Mouse (Mus musculus) hindbrain, embryonic 12.5 days (tissue): ENCODE measurements around the gene Gpr89. TPM values are rescaled to one million over a fixed set of nuclear protein-coding genes. Genes with fewer than 3 reads are reported as not detected.

Experiments
- ATAC-seq: fragments of 200-750 bp; cut with Nextera tagmentation; 2 replicates; pipeline ENCODE4 v1.8.0; 2017; ENCODE audit warnings: moderate TSS enrichment; ENCODE audit not compliant: low FRiP score
- H3K27ac ChIP-seq: fragments of 300-500 bp; sonication (generic); 2 replicates; pipeline ENCODE4 v1.5.1; 2016; ENCODE audit warnings: mild to moderate bottlenecking
- H3K27me3 ChIP-seq: fragments of 300-500 bp; sonication (generic); 2 replicates; pipeline ENCODE4 v1.6.1; 2016; ENCODE audit warnings: mild to moderate bottlenecking
- H3K36me3 ChIP-seq: fragments of 300-500 bp; sonication (generic); 2 replicates; pipeline ENCODE4 v1.6.1; 2016; ENCODE audit warnings: mild to moderate bottlenecking
- H3K4me1 ChIP-seq: fragments of 300-500 bp; sonication (generic); 2 replicates; pipeline ENCODE4 v1.6.1; 2016
- H3K4me2 ChIP-seq: fragments of 300-500 bp; sonication (generic); replicated peaks from 2 replicates; pipeline ENCODE4 v1.6.1; 2016; ENCODE audit warnings: mild to moderate bottlenecking
- H3K4me3 ChIP-seq: fragments of 300-500 bp; sonication (generic); 2 replicates; pipeline ENCODE4 v1.5.1; 2016; ENCODE audit warnings: mild to moderate bottlenecking
- H3K9ac ChIP-seq: fragments of 300-500 bp; sonication (generic); 2 replicates; pipeline ENCODE4 v1.6.1; 2016; ENCODE audit warnings: mild to moderate bottlenecking, moderate library complexity
- H3K9me3 ChIP-seq: fragments of 300-500 bp; sonication (generic); replicated peaks from 2 replicates; pipeline ENCODE4 v1.6.1; 2016; ENCODE audit warnings: mild to moderate bottlenecking
- WGBS: fragments of 180-500 bp; shearing (Covaris S2); methylation state at CpG from one replicate; pipeline ENCODE4 v1.1.7; 2016; 5-methylcytosine and 5-hydroxymethylcytosine counted together
- polyA plus RNA-seq: library from polyadenylated mRNA; unstranded; fragments of >200 nt; fragmentation: Nextera tagmentation; extraction: Ambion mirVana; gene quantifications from 2 replicates; pipeline ENCODE4 v1.2.1, GENCODE M21; 2016

Gene Gpr89
- polyA plus RNA-seq, 1 experiment from 2014 or later: 44.5 TPM

DNA sequence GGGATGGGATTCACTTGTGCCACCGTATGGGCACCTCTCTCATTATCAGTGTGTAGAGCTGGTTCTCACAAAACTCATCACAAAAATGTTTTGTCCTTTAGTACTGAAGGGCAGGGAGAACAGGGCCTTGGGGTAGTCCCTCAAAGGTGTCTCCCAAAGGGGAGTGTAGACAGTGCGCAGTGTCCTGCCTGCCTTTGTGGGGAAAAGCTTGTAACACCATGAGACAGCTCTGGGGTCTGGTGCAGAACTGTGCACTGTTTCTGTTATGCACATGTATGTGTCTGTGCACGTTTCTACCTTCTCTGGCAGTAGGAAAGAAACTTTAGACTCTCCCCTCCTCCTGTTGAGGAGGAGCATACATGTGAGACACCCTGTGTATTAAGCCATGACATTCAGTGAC, 37.3 kb downstream of the Gpr89 start:
- ATAC-seq: no peak

DNA sequence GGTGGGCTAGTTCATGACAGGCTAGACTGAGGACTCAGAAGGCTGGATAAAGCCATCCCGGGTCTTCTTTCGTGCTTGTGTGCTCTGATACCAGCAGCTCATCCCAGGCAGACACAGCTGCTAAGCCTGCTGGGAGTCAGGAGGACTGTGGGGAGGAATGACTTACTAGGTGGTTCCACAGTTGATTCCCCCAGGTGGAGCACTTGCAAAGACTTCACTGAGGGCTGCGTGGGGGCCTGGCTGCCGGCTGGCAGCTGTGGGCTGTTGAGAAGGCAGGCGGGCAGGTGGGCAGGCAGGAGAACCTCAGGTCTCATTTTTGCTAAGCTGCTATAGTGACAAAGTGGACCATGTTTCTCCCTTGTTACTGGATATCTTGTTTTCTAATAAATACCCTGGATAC, 44.6 kb downstream of the Gpr89 start:
- no peak for ATAC-seq
- Histone ChIP-seq H3K9ac (no peak overlapping the region), H3K27me3 (no peaks in the 10 kb centered on the region), H3K9me3 (no peaks in the 10 kb centered on the region), H3K4me3 (no peak overlapping the region), H3K4me1 (no peaks in the 10 kb centered on the region), H3K36me3 (no peaks in the 10 kb centered on the region), H3K27ac (no peak overlapping the region), H3K4me2 (no peak overlapping the region)
- 91% methylated on average over 5 of the region's 5 CpGs for WGBS

More for the DNA sequence above, 37.3 kb downstream of the Gpr89 start:
- no peak overlapping the region for H3K9ac ChIP-seq
- peaks cover 48% of the 10 kb centered on the region for H3K36me3 ChIP-seq
- H3K4me2 ChIP-seq: no peak overlapping the region
- no peak overlapping the region for H3K4me3 ChIP-seq
- no peaks in the 10 kb centered on the region for H3K27me3 ChIP-seq
- no peaks in the 10 kb centered on the region for H3K4me1 ChIP-seq
- H3K27ac ChIP-seq: no peak overlapping the region
- 96% methylated on average over 3 of the region's 3 CpGs for WGBS
- no peaks in the 10 kb centered on the region for H3K9me3 ChIP-seq

DNA sequence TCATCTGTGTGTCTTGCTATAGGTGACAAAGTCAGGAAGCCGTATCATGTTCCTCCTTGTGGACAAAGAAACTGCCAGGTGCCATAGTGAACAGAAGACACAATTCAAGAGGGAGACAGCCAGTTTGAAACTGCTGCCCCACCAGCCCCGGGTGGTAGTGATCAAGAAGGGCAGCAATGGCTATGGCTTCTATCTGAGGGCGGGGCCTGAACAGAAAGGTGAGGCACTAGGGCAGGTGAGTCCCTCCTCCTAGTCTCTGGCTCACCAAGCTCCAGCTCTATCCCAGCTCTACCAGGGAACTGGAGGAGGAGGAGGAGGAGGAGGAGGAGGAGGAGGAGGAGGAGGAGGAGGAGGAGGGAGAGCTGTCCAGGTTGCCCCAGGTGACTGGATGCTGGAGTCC, 49.3 kb downstream of the Gpr89 start:
- ATAC-seq: no peak
- Histone ChIP-seq H3K4me1 (no peaks in the 10 kb centered on the region), H3K27me3 (no peaks in the 10 kb centered on the region), H3K9me3 (no peaks in the 10 kb centered on the region), H3K36me3 (no peaks in the 10 kb centered on the region), H3K9ac (no peak overlapping the region), H3K27ac (no peak overlapping the region), H3K4me3 (no peak overlapping the region), H3K4me2 (no peak overlapping the region)
- WGBS: 72% methylated on average over 3 of the region's 3 CpGs

DNA sequence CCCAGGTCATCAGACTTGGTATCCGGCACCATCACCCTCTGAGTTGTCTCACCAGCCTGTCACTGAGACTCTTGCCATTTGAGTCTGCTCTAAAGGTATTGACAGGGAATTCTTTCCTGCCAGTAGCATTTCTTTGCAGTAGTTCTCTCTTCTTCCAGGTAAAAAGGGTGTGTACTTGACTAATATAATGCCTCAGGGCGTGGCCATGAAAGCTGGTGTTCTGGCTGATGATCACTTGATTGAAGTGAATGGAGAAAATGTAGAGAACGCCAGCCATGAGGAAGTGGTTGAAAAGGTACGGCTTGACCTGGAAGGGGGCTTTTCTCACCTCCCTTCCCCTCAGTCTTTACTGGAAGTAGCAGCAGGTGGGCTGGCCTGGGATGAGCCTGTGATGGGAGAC, 50.8 kb downstream of the Gpr89 start:
- Histone ChIP-seq H3K4me1 (no peaks in the 10 kb centered on the region), H3K36me3 (no peaks in the 10 kb centered on the region), H3K4me2 (no peak overlapping the region), H3K27me3 (no peaks in the 10 kb centered on the region), H3K27ac (no peak overlapping the region), H3K4me3 (no peak overlapping the region), H3K9ac (no peak overlapping the region), H3K9me3 (no peaks in the 10 kb centered on the region)
- ATAC-seq: no peak
- WGBS: 89% methylated on average over 4 of the region's 4 CpGs

DNA sequence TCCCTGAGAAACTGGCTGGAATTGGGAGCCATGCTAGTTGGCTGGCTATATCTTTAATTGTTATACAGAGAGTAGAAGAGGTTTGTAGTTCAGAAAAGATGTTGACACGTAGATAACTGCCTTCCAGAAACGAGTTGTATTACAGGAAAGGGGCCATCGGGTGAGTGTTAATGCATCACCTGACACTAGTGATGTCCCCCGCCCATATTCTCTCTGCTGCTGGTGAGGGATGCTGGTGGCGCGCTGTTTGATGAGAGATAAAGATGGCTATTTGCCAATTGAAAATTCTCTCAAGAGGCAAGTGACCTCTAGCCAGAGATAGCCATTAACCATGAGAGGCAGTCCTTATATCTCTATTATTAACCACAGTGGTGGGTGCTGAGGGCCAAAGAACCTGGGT, 52.6 kb downstream of the Gpr89 start:
- H3K27ac ChIP-seq: no peak overlapping the region
- H3K36me3 ChIP-seq: no peaks in the 10 kb centered on the region
- 0 out of 2 replicates have a peak, but pooled peaks cover under 1% of the 10 kb centered on the region for H3K4me1 ChIP-seq
- no peak overlapping the region for H3K4me3 ChIP-seq
- H3K9ac ChIP-seq: no peak overlapping the region
- H3K4me2 ChIP-seq: no peak overlapping the region
- H3K27me3 ChIP-seq: no peaks in the 10 kb centered on the region
- 83% methylated on average over 6 of the region's 6 CpGs for WGBS
- no peak for ATAC-seq
- no peaks in the 10 kb centered on the region for H3K9me3 ChIP-seq

DNA sequence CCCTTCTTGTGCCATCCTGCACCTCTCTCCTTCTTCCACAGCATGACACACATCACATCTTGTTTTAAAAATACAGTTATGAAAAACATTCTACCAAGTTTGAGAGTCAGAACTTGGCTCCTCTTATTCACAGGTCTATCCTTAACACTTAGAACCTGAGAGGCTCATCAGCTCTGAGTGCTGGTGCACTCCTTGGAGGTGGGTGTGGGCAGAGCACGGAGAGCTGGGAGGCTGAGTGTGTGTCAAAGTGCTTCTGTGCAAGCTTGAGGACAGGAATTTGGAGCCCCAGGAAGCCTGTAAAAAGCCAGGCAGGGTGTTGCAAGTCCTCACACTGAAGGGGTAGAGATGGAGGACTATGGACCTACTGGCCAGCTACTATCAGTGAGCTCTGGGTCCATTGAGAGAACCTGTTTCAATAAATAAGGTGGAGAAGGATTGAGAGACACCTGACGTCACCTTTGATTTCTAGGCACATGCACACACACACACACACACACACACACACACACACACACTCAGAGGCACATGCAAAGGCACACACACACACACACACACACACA, 55.9 kb downstream of the Gpr89 start:
- Histone ChIP-seq H3K27me3 (no peaks in the 10 kb centered on the region), H3K4me2 (no peak overlapping the region), H3K4me1 (0 out of 2 replicates have a peak, but pooled peaks cover 2% of the 10 kb centered on the region), H3K9ac (no peak overlapping the region), H3K36me3 (no peaks in the 10 kb centered on the region), H3K4me3 (no peak overlapping the region), H3K9me3 (no peaks in the 10 kb centered on the region), H3K27ac (no peak overlapping the region)
- no peak for ATAC-seq
- WGBS: 88% methylated on average over 2 of the region's 2 CpGs

DNA sequence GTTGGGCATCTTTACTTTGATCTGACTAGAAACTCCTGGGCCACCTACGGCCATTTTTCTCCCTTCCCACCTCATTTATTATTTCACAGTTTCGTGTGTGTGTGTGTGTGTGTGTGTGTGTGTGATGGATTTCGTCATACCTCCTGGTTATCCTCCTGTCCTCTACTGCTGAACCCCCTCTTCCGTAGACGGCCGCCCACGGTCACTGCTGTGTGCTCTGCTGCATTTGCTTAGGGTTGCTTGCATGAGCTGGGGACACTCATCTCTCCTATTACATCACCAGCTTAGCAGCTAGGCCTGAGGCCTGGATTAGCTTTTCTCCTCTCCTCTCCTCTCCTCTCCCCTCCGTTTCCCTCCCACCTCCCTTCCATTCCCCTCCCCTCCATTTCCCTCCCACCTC, 56.7 kb downstream of the Gpr89 start:
- no peak overlapping the region for H3K9ac ChIP-seq
- H3K9me3 ChIP-seq: no peaks in the 10 kb centered on the region
- H3K4me3 ChIP-seq: no peak overlapping the region
- 82% methylated on average over 7 of the region's 8 CpGs for WGBS
- H3K27me3 ChIP-seq: no peaks in the 10 kb centered on the region
- H3K36me3 ChIP-seq: no peaks in the 10 kb centered on the region
- H3K4me1 ChIP-seq: 0 out of 2 replicates have a peak, but pooled peaks cover 2% of the 10 kb centered on the region
- no peak for ATAC-seq
- H3K27ac ChIP-seq: no peak overlapping the region
- H3K4me2 ChIP-seq: no peak overlapping the region

DNA sequence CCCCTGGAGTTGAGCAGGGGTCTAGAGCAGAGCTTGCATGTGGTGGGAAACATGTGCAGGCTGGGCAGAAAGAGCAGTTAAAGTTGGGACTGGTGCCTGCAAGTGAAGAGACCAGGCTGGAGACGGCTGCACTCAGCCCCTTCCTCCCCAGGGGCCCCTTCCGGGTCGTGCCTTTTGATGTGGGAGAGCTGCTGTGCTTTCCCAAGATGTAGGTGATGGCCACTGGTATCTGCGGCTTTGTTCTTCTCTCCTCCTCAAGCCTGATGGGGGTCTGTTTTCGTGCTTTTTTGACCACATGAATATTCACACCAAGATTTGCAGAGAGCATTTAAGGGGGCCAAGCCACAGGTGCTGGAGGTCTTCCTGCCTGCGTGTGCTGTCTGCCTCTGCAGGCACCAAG, 57.5 kb downstream of the Gpr89 start:
- 33% methylated on average over 6 of the region's 6 CpGs for WGBS
- H3K9ac ChIP-seq: no peak overlapping the region

DNA sequence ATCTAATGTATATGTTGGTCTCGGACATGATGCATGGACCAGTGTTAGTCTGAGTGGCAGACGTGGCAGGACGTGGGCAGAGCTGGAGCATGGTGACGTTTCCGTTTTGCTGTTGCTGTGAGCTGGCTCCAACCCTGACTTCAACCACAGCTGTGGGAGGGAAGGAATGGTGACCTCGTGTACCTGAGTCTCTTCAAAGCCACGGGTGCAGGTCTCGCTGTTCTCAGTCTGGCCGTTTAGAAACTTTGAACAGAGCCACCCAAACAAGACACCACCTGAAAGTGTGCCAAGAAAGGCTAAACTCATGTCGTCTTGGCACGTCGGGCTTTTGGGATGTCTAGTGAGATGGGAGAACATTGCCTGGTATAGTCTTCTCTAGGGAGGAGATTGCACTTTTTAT, 58.2 kb downstream of the Gpr89 start:
- Histone ChIP-seq H3K27me3 (no peaks in the 10 kb centered on the region), H3K9me3 (no peaks in the 10 kb centered on the region), H3K36me3 (no peaks in the 10 kb centered on the region), H3K4me3 (no peak overlapping the region), H3K9ac (no peak overlapping the region), H3K4me1 (0 out of 2 replicates have a peak, but pooled peaks cover 2% of the 10 kb centered on the region), H3K4me2 (no peak overlapping the region), H3K27ac (no peak overlapping the region)
- no peak for ATAC-seq
- 87% methylated on average over 12 of the region's 12 CpGs for WGBS

More for the DNA sequence above, 57.5 kb downstream of the Gpr89 start:
- no peak overlapping the region for H3K4me3 ChIP-seq
- no peaks in the 10 kb centered on the region for H3K27me3 ChIP-seq
- no peak overlapping the region for H3K4me2 ChIP-seq
- H3K9me3 ChIP-seq: no peaks in the 10 kb centered on the region
- H3K27ac ChIP-seq: no peak overlapping the region
- no peak for ATAC-seq
- H3K36me3 ChIP-seq: no peaks in the 10 kb centered on the region
- H3K4me1 ChIP-seq: 0 out of 2 replicates have a peak, but pooled peaks cover 2% of the 10 kb centered on the region

DNA sequence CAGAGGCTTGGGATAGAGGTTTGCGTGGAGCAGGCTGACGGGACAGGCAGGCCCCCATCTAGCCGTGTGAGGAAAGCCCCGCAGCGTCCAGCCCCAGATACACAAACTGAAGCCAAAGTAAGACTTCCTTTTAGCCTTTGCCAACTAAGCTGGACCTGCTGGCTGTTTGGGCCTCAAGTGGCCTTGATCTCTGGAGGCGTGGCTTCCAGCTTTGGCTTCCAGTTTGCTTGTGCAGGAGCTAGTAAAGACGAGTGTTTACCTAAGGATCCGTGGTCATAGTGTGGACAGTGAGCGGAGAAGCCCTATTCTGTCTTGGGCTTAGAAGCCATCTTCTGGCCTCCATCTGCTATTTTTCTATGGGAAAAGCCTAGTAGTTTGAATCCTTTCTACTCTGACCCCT, 59.3 kb downstream of the Gpr89 start:
- H3K9ac ChIP-seq: no peak overlapping the region
- H3K27ac ChIP-seq: no peak overlapping the region
- H3K4me3 ChIP-seq: no peak overlapping the region
- no peak for ATAC-seq
- no peaks in the 10 kb centered on the region for H3K27me3 ChIP-seq
- 0 out of 2 replicates have a peak, but pooled peaks cover 2% of the 10 kb centered on the region for H3K4me1 ChIP-seq
- H3K4me2 ChIP-seq: no peak overlapping the region
- 91% methylated on average over 9 of the region's 9 CpGs for WGBS
- H3K9me3 ChIP-seq: no peaks in the 10 kb centered on the region
- no peaks in the 10 kb centered on the region for H3K36me3 ChIP-seq

DNA sequence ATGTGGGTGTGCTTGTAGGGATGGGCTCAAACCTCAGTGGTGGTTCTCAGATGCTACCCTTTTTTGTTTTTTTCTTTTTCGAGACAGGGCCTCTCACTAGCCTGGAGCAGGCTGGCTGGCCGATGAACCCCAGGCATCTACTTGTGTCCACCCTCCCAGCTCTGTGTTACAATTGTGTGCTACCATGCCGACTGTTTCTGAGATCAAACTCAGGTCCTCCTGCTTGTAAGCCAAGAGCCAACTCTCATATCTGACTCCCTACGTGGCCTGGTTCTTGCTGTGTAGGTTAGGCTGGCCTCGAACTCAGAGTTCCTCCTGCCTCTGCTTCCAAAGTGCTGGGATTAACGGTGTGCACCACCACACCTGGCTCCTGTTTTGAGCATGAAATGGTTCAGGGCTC, 60.0 kb downstream of the Gpr89 start:
- H3K9ac ChIP-seq: no peak overlapping the region
- no peak overlapping the region for H3K27ac ChIP-seq
- H3K4me3 ChIP-seq: no peak overlapping the region
- H3K9me3 ChIP-seq: no peaks in the 10 kb centered on the region
- H3K4me2 ChIP-seq: no peak overlapping the region
- H3K36me3 ChIP-seq: no peaks in the 10 kb centered on the region
- 96% methylated on average over 6 of the region's 6 CpGs for WGBS
- ATAC-seq: no peak
- H3K4me1 ChIP-seq: 0 out of 2 replicates have a peak, but pooled peaks cover 2% of the 10 kb centered on the region
- no peaks in the 10 kb centered on the region for H3K27me3 ChIP-seq

DNA sequence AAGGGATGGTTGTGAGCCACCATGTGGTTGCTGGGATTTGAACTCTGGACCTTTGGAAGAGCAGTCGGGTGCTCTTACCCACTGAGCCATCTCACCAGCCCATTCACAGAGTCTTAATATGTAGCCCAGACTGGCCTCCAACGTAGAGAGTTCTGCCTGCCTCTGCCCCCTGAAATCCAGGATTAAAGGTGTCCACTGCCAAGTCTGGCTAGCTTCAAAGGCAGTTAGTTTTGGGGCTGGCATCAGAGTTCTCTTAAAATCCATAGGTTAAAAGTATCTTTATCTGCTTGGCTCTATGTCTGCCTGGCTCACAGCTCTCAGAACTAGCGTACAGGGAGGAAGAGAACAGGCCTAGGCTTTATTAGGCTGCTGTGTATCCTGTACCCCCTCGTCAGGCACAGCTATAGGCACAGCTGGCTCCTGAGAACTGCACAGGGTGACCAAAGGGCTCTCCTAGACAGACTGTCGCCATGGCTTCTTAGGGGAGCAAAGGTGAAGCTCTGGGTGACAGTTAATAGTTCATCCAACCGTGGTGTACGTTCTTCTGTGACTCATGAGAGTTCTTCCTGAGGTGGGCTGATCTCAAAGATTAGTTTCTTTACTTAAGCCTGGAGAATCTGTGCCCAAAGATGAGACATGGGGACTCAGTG, 66.0 kb downstream of the Gpr89 start:
- H3K27me3 ChIP-seq: no peaks in the 10 kb centered on the region
- H3K4me3 ChIP-seq: no peak overlapping the region
- H3K9ac ChIP-seq: no peak overlapping the region
- H3K9me3 ChIP-seq: no peaks in the 10 kb centered on the region
- ATAC-seq: no peak
- no peaks in the 10 kb centered on the region for H3K36me3 ChIP-seq
- H3K27ac ChIP-seq: no peak overlapping the region
- H3K4me1 ChIP-seq: no peaks in the 10 kb centered on the region
- 77% methylated on average over 7 of the region's 7 CpGs for WGBS
- H3K4me2 ChIP-seq: no peak overlapping the region

DNA sequence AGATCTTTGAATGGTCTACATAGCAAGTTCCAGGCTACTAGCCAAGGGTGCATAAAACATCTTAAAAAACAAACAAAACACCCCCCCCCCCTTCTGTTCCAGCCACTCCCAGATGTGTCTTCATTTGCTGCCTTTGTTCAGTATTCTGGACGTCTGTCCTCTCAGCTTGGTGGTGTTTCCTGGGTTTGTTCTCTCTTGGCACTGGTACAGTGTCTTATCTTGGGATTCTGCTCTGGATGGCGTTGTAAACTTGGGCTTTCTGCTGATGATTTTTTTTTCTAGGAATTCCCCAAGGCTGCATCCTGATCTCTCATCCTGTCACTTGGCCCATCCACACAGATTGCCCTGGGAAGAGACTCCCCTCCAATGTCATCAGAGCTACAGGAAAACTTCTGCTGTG, 68.7 kb downstream of the Gpr89 start:
- H3K27ac ChIP-seq: no peak overlapping the region
- whole genome bisulfite sequencing: 80% methylated on average over 2 of the region's 2 CpGs
- H3K4me2 ChIP-seq: no peak overlapping the region
- H3K4me1 ChIP-seq: no peaks in the 10 kb centered on the region
- no peak overlapping the region for H3K4me3 ChIP-seq
- no peak for ATAC-seq
- H3K9me3 ChIP-seq: no peaks in the 10 kb centered on the region
- no peaks in the 10 kb centered on the region for H3K36me3 ChIP-seq
- no peak overlapping the region for H3K9ac ChIP-seq
- no peaks in the 10 kb centered on the region for H3K27me3 ChIP-seq
